Mouse (Mus musculus): Measurements from ENCODE around the gene Rpl10a. TPM values are rescaled to one million over a fixed set of nuclear protein-coding genes. Genes with fewer than 3 reads are reported as not detected.

Rpl10a gene
- 5,540 and 6,446 TPM in 2 replicates for polyA plus RNA-seq (2012)

DNA sequence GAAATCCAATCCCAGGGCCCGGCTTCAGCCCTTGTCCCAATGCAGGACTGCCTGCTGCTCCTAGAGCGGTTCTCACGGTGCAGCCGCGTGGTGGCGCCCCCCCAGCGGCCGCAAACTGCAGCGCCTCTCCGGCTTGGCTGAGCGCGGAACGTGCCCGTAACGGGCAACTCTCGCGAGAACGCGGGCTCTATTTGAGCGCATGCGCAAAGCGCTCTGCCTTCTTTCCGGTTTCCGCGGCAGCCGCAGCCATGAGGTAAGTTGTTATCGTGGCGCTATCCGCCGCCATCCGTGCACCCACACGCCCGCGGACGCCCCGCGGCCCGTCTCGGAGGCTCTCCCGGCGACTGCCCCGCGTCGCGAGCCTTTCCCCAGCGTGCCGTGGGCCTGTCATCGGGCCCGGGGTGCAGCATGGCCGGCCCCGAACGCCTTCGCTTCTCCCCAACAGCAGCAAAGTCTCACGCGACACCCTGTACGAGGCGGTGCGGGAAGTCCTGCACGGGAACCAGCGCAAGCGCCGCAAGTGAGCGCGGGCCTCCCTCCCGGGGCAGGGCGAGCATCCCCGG lies at the start of gene Rpl10a:
Gene Rpl10a, plus strand, starts transcription at position 106 of the 563 bp plus-strand sequence.
- TF ChIP-seq GATA1 (IDR thresholded peaks at IDR 0.05; ENCODE audit: low read length), result peak; percentile 12

DNA sequence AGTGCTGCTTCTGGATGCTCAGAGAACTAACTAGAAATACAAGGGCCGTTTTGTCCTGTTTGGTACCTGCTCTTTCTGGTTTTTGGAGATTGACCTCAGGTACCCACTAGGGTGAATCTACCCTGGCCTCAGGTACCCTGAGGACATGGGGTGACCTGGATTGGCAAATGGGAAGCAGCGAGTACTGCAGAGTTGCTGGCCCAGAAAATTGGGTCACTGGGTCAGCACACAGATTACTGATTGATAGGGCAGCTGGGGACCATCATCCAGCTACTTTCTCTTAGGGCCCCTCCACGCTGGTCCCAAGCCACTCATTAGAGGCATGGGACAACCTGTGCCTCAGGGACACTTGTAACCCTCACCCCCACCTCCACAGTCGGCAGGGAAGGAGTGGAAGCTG lies 49.0 kb upstream of the Rpl10a start:
- TF ChIP-seq GATA1 (IDR thresholded peaks at IDR 0.05; ENCODE audit: low read length), result no peak

DNA sequence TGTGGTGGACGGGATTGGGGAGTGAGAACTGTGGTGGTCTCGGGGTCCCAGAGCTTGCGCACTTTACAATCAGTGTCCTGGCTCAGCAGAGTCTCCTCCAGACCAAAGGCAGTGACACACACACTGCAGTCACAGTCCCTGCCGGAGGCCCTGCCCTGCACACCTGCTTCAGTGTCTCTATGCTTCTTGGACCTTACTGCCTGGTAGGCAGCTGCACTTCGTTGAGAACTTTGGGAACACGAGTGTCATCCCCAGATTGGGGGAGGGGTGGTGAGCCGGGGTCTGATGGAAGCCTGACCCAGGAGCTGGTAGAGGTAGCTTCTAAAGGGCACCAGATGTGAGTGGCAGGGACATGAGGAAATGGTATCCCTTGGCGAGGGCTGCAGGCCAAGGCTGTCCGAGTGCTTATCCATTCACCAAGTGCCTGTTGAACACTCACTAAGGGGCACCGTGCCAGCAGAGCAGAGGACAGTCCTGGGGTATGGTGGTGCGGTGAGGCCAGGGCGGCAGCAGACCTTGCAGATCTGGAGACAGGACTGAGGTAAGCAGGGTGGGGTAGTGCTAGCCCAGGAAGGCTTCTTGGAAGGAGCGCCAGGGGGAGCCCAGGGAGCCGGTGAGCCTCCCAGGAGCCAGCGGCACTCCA lies 48.4 kb upstream of the Rpl10a start:
- no peak for TF ChIP-seq GATA1 (IDR thresholded peaks at IDR 0.05; ENCODE audit: low read length)

DNA sequence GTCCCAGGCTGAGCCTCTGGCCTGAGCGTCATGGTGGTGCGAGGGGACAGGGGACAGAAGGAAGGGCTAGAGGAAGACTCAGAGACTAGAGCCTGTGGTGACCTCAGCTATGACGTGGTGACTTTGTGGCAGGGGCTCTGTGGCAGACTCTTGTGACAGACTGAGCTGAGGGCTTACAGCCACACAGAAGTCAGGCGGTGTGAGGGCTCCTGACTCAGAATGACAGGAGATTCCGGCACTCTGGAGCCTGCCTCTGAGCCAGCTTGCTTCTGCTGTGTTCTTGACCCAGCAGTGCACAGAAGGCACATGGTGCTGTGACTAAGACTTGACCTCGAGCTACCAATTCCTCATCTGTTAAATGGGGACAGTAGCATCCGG lies 47.9 kb upstream of the Rpl10a start:
- no peak for TF ChIP-seq GATA1 (IDR thresholded peaks at IDR 0.05; ENCODE audit: low read length)

DNA sequence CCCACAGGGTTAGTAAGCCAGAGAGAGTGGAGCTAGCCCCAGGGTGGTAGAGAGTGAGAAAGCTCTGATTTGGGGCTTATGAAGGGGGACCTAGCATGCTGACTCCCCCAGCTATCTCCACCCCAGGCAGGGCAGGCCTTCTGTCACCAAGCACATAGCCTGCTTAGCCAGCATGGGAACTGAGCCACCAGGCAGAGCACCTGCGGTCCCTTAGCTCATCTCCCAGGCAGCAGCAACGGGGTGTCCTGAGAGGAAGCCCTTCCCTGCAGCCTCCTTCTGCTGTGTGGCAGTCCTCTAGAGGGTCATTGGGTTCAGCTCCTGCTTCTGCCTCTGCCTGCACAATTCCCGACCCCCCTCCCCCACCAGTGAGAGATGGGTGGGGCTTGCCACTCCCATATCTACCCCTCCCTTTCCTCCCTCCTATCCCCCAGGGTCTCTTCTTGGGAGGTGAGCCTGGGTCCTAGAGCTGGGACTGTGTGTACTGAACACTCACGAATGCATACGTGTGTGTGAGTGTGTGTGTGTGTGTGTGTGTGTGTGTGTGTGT lies 47.4 kb upstream of the Rpl10a start:
- TF ChIP-seq GATA1 (IDR thresholded peaks at IDR 0.05; ENCODE audit: low read length), result no peak

DNA sequence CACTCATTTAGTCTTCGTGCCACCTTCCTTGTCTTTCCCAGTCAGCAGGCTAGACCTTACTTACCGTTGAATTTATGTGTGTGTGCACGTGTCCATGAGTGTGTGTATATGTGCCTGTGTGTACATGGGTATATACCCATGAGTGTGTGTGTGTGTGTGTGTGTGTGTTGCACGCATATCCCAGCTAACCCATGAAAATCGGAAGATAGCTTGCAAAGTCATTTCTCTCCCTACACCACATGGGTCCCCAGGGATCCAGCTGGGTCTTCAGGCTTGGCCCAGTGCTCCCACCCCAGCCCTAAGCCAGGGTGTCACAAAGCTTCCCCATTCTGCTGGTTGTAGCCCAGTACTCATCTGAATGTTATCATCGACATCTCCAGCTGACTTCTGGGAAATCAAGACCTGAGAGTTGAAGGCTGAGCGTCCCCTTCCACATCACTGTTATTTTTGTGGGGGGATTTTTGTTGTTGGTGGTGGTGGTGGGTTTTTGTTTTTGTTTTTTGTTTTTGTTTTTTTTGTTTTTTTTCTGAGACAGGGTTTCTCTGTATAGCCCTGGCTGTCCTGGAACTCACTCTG lies 46.3 kb upstream of the Rpl10a start:
- no peak for TF ChIP-seq GATA1 (IDR thresholded peaks at IDR 0.05; ENCODE audit: low read length)

DNA sequence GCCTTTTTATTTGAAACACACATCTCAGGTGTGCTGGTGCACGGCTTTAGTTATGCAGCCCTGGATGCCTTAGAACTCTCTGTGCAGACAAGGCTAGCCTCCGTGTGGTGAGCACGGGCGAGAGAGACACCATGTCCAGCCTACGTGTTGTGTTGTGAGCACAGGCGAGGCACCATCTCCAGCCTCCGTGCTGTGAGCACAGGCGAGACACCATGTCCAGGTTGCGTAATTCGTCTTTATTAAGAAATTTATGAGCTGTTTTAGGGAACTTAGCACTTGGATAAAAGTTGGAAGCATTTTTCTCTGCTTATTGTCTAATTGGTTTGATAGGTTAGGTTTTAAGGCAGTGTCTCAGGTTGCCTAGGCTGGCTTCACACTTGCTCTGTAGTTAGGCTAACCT lies 45.1 kb upstream of the Rpl10a start:
- no peak for TF ChIP-seq GATA1 (IDR thresholded peaks at IDR 0.05; ENCODE audit: low read length)

DNA sequence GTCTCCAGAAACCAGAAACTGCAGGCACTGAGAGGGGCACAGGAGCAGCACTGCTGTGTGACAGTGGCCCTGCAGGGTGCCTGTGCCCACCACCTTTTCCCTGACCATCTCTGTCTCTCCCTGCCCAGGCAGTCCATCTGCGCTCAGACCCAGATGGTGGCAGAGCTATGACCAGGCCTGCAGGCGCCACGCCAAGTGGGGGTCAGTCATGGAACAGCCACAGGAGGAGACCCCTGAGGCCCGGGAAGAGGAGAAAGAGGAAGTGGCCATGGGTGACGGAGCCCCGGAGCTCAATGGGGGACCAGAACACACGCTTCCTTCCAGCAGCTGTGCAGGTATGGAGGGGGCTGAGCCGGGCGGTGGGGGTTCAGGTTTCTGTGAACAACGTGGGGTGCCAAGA lies 42.1 kb upstream of the Rpl10a start:
- TF ChIP-seq GATA1 (IDR thresholded peaks at IDR 0.05; ENCODE audit: low read length), result no peak

DNA sequence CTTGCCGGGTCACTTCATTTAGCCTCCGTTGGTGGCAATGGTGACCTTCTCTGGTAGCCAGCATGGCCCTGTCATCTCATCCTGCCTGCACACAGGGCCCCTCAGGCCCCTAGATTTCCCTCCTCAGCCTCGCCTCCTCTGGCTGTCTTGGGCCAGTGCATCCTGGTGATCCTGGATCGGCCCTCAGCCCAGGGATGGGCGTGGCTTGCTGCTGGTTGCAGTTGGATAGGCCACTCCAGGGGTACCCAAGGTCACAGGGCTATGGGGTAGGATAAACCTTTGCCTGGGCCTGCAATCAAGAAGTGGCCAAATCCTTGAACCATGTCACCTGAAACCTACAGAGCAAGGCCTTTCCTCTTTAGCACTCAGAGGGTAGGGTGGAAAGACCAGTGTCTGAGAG lies 41.3 kb upstream of the Rpl10a start:
- TF ChIP-seq GATA1 (IDR thresholded peaks at IDR 0.05; ENCODE audit: low read length), result no peak

DNA sequence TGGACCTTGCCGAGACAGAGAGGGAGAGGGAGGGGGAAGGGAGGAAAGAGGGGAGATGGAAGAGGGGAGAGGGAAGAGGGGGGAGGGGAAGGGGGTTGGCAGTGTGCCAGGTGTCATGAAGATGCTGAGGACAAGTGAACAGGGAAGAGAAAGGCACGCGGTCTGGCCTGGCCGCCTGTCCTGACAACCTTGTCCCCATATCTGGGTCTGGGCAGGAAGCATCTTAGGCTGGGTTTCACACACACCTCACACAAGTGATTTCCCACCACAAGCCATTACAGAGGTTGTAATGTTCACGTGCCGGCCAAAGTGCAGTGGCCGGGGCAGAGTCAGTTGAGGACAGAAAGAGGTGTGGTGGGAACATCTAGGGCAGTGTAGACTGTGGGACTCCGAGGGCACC lies 40.7 kb upstream of the Rpl10a start:
- TF ChIP-seq GATA1 (IDR thresholded peaks at IDR 0.05; ENCODE audit: low read length), result no peak

DNA sequence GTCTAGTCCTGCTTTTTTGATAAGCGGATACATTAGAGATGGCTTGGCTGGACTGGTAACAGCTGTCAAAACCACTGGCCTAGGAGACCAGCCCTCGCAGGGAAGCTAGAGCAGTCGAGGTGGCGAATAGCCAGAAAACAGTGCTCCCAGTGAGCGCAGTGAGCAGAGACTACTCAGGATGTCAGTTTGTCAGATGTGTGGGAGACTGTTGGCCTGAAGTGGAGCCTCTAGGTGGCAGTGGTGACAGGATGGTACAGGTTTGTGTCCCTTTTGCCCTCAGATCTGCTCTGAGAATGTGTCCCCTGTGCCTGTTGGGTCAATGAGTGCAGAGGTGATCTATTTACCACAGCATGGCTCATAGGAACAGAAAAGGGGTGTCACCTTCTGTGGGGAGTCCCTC lies 40.3 kb upstream of the Rpl10a start:
- no peak for TF ChIP-seq GATA1 (IDR thresholded peaks at IDR 0.05; ENCODE audit: low read length)

DNA sequence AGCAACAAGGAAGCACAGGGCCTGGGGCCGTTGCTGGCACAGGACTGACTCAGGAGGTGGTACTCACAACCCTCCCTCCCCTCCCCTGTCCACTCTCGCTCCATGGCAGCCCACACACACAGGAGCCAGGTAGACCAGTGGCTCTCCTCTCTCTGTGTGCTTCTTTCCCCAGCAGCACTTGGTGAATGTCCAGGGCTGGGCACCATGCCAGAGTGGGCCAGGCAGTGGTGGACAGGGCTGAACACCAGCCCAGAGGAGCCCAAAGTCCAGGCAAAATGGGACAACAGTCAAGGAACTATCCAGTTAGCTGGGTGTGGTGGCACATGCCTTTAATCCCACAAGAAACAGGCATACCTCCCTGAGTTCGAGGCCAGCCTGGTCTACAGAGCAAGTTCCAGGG lies 38.0 kb upstream of the Rpl10a start:
- no peak for TF ChIP-seq GATA1 (IDR thresholded peaks at IDR 0.05; ENCODE audit: low read length)

DNA sequence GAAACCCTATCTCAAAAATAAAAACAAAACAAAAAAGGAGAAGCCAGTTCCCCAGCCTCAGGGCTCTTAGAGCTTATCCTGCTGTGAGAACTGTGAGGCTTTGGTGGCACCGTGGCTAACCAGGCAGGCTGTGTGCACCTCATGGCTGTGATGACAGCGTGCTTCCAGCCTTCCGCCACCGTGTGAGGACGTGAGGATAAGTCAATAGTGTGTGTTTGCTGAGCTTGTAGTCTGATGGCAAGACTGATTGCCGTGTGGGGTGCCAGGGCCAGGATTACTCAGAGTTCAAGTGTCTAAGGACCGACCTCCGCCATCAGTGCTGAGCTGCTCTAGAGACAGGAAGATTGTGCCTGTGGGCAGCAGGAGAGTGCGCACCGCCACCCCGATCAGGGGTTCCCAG lies 37.6 kb upstream of the Rpl10a start:
- no peak for TF ChIP-seq GATA1 (IDR thresholded peaks at IDR 0.05; ENCODE audit: low read length)

DNA sequence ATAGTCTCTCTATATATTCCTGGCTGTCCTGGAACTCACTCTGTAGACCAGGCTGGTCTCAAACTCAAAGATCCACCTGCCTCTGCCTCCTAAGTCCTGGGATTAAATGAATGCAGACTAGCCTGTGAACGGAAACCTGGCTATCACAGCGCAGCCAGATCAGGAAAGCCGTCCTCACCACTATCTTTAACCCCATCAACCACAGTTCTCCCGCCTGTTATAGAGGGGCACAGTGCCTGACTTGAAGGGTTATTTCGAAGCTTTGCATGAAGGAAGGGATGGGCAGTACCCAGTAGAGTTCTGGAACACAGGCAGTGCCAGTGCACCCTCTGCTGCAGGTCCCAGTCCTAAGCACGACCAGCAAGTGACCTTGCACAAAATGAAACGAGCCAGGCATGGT lies 36.9 kb upstream of the Rpl10a start:
- TF ChIP-seq GATA1 (IDR thresholded peaks at IDR 0.05; ENCODE audit: low read length), result peak; percentile 64

DNA sequence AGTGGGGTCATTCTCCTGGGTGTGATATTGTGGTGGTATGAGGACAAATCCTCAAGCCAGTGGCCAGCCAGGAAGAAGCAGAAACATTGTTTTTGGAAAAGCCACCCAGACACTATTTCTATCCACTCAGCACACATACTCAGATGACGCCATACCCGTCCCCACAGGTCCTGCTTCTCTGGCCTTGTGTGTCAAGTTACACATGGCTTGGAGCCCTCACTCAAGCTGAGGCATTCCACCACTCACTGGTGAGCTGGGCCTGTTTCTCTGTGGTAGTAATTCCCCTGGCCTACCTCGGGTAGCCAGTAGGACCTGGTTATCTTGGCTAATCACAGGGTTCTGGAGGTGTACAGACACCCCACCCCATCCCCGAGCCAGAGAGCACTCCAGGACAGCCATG lies 34.6 kb upstream of the Rpl10a start:
- no peak for TF ChIP-seq GATA1 (IDR thresholded peaks at IDR 0.05; ENCODE audit: low read length)

DNA sequence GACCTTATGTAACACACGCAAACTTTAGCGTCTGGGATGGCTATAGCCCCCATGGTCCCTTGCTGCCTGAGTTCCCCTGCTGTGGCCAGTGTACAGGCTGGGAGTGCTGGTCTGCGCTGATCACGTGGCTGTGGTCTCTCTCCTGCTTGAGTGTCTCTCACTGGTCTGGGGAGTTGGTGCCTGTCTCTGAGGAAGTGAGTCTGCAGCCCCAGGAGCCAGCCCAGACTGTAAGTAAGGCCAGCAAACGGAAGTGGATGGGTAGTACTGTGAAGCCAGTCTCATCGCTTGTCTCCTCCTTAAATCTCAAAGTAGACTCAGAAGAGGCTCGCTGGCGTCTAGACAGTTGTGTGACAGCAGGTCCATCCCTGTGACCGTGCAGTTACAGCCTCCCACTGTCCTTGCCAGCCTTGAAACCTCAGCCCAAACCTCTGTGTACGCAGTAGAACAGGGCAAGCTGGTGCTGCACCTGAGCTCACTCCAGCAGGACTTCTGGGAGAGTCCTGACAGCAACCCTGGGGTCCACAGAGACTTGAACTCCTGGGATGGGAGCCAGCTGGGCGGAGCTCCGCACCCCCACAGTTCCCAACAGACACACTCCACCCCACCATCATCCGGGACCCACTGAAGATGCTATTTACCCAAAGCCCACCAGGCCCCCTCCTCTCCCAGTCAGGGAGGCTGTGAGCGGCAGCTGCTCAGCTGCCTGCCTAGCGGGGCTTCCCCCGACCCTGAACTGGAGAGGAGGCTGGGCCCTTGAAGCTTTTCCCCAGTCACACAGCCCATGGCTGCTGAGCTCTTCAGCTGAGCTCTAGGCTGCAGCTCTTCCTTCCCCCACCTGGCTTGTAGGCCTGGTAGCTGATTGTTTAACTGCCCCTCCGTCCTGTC lies 33.6 kb upstream of the Rpl10a start:
- TF ChIP-seq GATA1 (IDR thresholded peaks at IDR 0.05; ENCODE audit: low read length), result no peak
